ENCODE assay signal across 9 mouse cellular contexts in the genomic region with DNA sequence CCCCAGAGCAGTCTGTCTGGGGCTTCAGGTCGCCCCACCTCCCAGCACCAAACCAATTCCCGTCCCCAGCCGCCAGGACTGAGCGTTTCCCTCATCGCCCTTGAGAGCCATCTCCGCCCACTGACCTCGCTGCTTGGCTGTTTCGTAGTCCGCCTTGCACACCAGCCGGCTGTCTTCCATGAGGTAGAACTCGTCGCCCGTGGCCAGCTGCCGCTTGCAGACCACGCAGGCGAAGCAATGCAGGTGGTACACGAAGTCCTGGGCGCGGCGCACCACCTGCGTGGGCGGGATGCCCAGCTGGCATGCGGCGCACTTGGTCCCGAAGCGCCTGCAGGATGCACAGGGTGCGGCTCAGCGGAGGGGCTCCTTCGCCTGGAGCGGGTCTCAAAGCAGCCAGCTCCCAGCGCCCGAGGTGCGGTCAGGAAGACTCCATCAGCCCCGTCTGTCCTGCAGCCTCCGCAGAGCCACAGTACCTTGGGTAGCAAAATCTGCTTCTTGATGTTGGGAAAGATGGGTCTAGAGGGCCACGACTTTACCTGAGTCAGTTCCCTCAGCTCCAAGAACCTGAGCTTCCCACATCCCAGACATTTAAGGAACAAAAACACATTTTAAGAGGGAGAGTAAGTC. TPM values are rescaled to one million over a fixed set of nuclear protein-coding genes. Genes with fewer than 3 reads are reported as not detected.
DNase-seq lines count a peak whose midpoint lies in the region.
"Had no signal": no experiment of that assay in that cellular context is flagged by ENCODE, and none has a peak within 500 bp of the region (broad histone marks: within the 10 kb centered on the region; RNA-seq: fewer than 3 reads in every experiment).

No protein-coding gene starts in this region.

- DNase-seq in cerebellum, postnatal 10 days = peak; percentile 44 to 67
- DNase-seq in cerebellum, adult 11-12 months = no peak
- DNase-seq in right cerebral cortex, adult 18-20 months = peak; percentile 19
- DNase-seq in right cerebral cortex, postnatal 4 days = no peak
- peak; percentile 14 to 20 for DNase-seq in left cerebral cortex, postnatal 14 days (ENCODE audit: low spot score in 2 of 2)
- DNase-seq in right cerebral cortex, postnatal 14 days = peak; percentile 19
- DNase-seq in spleen, postnatal 4 days (ENCODE audit: low spot score in 2 of 2) = no peak
- DNase-seq in spleen, adult 18-20 months = no peak
- DNase-seq: thymus, postnatal 25 days had no signal

- intact Hi-C loops in left cerebral cortex, postnatal 14 days (cut with DNase I) = no loop called here

RNA-seq across cellular contexts. Expression of gene Lhx3, which starts 5.1 kb away (rescaled TPM):
- not detected for total RNA-seq in left cerebral cortex, postnatal 14 days (2021)

RNA-seq across cellular contexts. Expression of gene Qsox2, which starts 34.4 kb away (rescaled TPM):
- total RNA-seq in left cerebral cortex, postnatal 14 days (2021) = 10 to 100 TPM; 22.9 to 23.4 TPM

Comparison
In these comparisons a context has a peak if more than half of its experiments do, and no peak if none do; other contexts are left out.
1. DNase-seq: peak in cerebellum, postnatal 10 days (2 of 2), right cerebral cortex, adult 18-20 months (single experiment), left cerebral cortex, postnatal 14 days (2 of 2) and right cerebral cortex, postnatal 14 days (single experiment); none in cerebellum, adult 11-12 months (single experiment), right cerebral cortex, postnatal 4 days (single experiment), spleen, postnatal 4 days (0 of 2) and spleen, adult 18-20 months (0 of 2).